Mouse (Mus musculus) forebrain, embryonic 12.5 days (tissue): ENCODE data around the gene Glis2. TPM values are rescaled to one million over a fixed set of nuclear protein-coding genes. Genes with fewer than 3 reads are reported as not detected.
A peak's percentile ranks its signal among the peaks of the same experiment; 100 is the strongest.

Experiments
- ATAC-seq: fragments of 200-750 bp; cut with Nextera tagmentation; 2 replicates; pipeline ENCODE4 v1.8.0; 2017; ENCODE audit warnings: moderate TSS enrichment; ENCODE audit not compliant: low FRiP score
- H3K27ac ChIP-seq: fragments of 300-500 bp; sonication (generic); 2 replicates; pipeline ENCODE4 v1.5.1; 2016; ENCODE audit warnings: mild to moderate bottlenecking
- H3K27me3 ChIP-seq: fragments of 300-500 bp; sonication (generic); 2 replicates; pipeline ENCODE4 v1.6.1; 2016; ENCODE audit warnings: mild to moderate bottlenecking
- H3K36me3 ChIP-seq: fragments of 300-500 bp; sonication (generic); replicated peaks from 2 replicates; pipeline ENCODE4 v1.6.1; 2016; ENCODE audit warnings: mild to moderate bottlenecking
- H3K4me1 ChIP-seq: fragments of 300-500 bp; sonication (generic); 2 replicates; pipeline ENCODE4 v1.6.1; 2016
- H3K4me2 ChIP-seq: fragments of 300-500 bp; sonication (generic); 2 replicates; pipeline ENCODE4 v1.6.1; 2016; ENCODE audit warnings: mild to moderate bottlenecking, moderate library complexity
- H3K4me3 ChIP-seq: fragments of 300-500 bp; sonication (generic); replicated peaks from 2 replicates; pipeline ENCODE4 v1.5.1; 2016; ENCODE audit warnings: mild to moderate bottlenecking
- H3K9ac ChIP-seq: fragments of 300-500 bp; sonication (generic); 2 replicates; pipeline ENCODE4 v1.6.1; 2016; ENCODE audit warnings: mild to moderate bottlenecking
- H3K9me3 ChIP-seq: fragments of 300-500 bp; sonication (generic); 2 replicates; pipeline ENCODE4 v1.6.1; 2016
- WGBS: fragments of 180-500 bp; shearing (Covaris S2); methylation state at CpG from one replicate; pipeline ENCODE4 v1.1.7; 2016; 5-methylcytosine and 5-hydroxymethylcytosine counted together
- polyA plus RNA-seq: library from polyadenylated mRNA; unstranded; fragments of >200 nt; fragmentation: Nextera tagmentation; extraction: Ambion mirVana; gene quantifications from 2 replicates; pipeline ENCODE4 v1.2.1, GENCODE M21; 2016

Glis2 gene
- polyA plus RNA-seq, 1 experiment from 2014 or later, result 22.0 TPM

GRCm38 (mm10) chr16:4608532-4609059 is 14.1 kb downstream of the Glis2 start:
- Histone ChIP-seq H3K27ac (no peak overlapping the region), H3K9ac (no peak overlapping the region), H3K4me2 (no peak overlapping the region), H3K27me3 (no peaks in the 10 kb centered on the region), H3K4me1 (peaks cover 41% of the 10 kb centered on the region), H3K9me3 (no peaks in the 10 kb centered on the region), H3K4me3 (no peak overlapping the region), H3K36me3 (peaks cover 48% of the 10 kb centered on the region)
- no peak for ATAC-seq
- 88% methylated on average over 19 of the region's 19 CpGs for WGBS

- Histone ChIP-seq H3K4me2 (no peak overlapping the region), H3K36me3 (peaks cover 74% of the 10 kb centered on the region), H3K27me3 (no peaks in the 10 kb centered on the region), H3K9ac (no peak overlapping the region), H3K27ac (no peak overlapping the region), H3K4me1 (peaks cover 15% of the 10 kb centered on the region), H3K4me3 (no peak overlapping the region), H3K9me3 (no peaks in the 10 kb centered on the region)
- 89% methylated on average over 5 of the region's 5 CpGs for WGBS
- ATAC-seq, result no peak
Observed at GRCm38 (mm10) chr16:4611193-4611592, 16.7 kb downstream of the Glis2 start.

- H3K4me2 ChIP-seq, result no peak overlapping the region
- no peaks in the 10 kb centered on the region for H3K27me3 ChIP-seq
- H3K36me3 ChIP-seq, result peaks cover 76% of the 10 kb centered on the region
- peaks cover 10% of the 10 kb centered on the region for H3K4me1 ChIP-seq
- WGBS, result 91% methylated on average over 7 of the region's 7 CpGs
- ATAC-seq, result no peak
- no peaks in the 10 kb centered on the region for H3K9me3 ChIP-seq
- no peak overlapping the region for H3K9ac ChIP-seq
- no peak overlapping the region for H3K4me3 ChIP-seq
- no peak overlapping the region for H3K27ac ChIP-seq
Observed at GRCm38 (mm10) chr16:4611676-4612075, 17.2 kb downstream of the Glis2 start.

GRCm38 (mm10) chr16:4613736-4614135 is 19.2 kb downstream of the Glis2 start:
- Histone ChIP-seq H3K36me3 (peaks cover 86% of the 10 kb centered on the region), H3K27ac (no peak overlapping the region), H3K9ac (no peak overlapping the region), H3K9me3 (no peaks in the 10 kb centered on the region), H3K4me2 (no peak overlapping the region), H3K4me1 (no peaks in the 10 kb centered on the region), H3K4me3 (no peak overlapping the region), H3K27me3 (no peaks in the 10 kb centered on the region)
- WGBS, result 93% methylated on average over 9 of the region's 9 CpGs
- no peak for ATAC-seq

DNA sequence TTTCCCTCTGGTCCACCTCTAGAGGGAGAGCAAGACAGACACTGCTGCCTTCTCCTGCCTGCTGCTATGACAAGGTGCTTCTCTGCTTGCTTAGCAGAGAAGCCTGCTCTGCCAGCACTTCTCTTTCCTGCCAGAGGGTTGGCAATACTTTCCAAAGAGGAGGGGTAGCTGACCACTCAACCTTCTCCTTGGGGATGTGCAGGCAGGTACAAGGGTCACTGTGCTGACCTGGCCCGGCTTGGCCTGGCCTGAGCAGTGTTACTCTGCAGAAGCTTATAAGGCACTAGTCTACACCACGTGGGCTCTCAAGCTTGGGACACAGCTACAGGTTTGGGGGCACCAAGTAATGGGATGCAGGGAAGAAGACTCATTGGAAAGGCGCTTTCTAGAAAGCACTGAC is 20.1 kb downstream of the Glis2 start:
- H3K4me2 ChIP-seq, result no peak overlapping the region
- H3K4me1 ChIP-seq, result no peaks in the 10 kb centered on the region
- 90% methylated on average over 3 of the region's 3 CpGs for WGBS
- no peak for ATAC-seq
- no peak overlapping the region for H3K27ac ChIP-seq
- peaks cover 82% of the 10 kb centered on the region for H3K36me3 ChIP-seq
- no peaks in the 10 kb centered on the region for H3K9me3 ChIP-seq
- H3K27me3 ChIP-seq, result no peaks in the 10 kb centered on the region
- no peak overlapping the region for H3K9ac ChIP-seq
- H3K4me3 ChIP-seq, result no peak overlapping the region

DNA sequence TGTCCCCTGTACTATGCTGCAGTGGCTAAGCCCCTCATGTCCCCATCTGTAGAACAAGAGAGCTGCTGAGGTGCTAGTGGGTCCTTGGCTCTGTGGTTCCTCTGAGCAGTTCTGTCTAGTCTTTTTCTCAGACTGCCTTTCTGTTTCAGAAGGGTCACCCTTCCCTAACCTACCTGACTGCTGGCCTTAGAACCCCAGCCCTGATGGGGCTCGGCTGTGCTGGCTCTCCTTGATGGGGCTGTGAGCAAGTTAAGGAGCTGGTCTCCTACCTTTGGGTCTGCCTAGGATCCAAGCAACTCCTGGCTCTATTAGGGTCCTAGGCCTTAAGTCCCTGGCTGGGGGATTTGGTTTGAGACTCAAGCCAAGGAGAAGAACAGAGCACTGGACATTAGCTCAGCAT is 20.8 kb downstream of the Glis2 start:
- Histone ChIP-seq H3K4me1 (no peaks in the 10 kb centered on the region), H3K9me3 (no peaks in the 10 kb centered on the region), H3K36me3 (peaks cover 76% of the 10 kb centered on the region), H3K4me2 (no peak overlapping the region), H3K9ac (no peak overlapping the region; the same call in 1 of the 2 replicates), H3K27me3 (no peaks in the 10 kb centered on the region), H3K4me3 (no peak overlapping the region), H3K27ac (no peak overlapping the region)
- no peak for ATAC-seq
- 89% methylated on average over 1 of the region's 1 CpGs for WGBS

- WGBS, result 86% methylated on average over 4 of the region's 4 CpGs
- Histone ChIP-seq H3K9me3 (no peaks in the 10 kb centered on the region), H3K4me2 (no peak overlapping the region), H3K36me3 (peaks cover 63% of the 10 kb centered on the region), H3K27ac (no peak overlapping the region), H3K4me3 (no peak overlapping the region), H3K9ac (no peak overlapping the region), H3K27me3 (no peaks in the 10 kb centered on the region), H3K4me1 (no peaks in the 10 kb centered on the region)
- no peak for ATAC-seq
Observed at GRCm38 (mm10) chr16:4616829-4617228, 22.3 kb downstream of the Glis2 start.

DNA sequence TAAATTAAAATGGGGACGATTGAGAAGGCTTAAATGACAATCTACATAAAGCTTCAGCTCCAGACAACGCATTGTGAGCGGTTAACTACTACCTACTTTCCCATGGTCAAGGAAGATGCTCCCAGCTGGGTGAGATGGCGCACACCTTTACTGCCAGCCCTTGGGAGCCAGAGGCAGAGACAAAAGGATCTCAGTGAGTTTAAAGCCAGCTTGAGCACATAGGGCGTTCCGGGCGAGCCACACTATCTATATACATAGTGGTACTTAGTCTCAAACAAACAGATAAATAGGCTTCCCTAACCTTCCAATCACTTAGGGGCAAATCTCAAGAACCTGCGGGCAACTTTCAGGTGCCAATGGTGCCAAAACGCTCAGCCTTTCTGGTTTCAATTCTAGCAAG is 29.6 kb downstream of the Glis2 start:
- H3K4me2 ChIP-seq, result peak overlapping the region; percentile 77
- 20% methylated on average over 9 of the region's 9 CpGs for whole genome bisulfite sequencing
- H3K36me3 ChIP-seq, result peaks cover 7% of the 10 kb centered on the region; the same call in 1 of the 2 replicates
- peak overlapping the region; percentile 80 for H3K27ac ChIP-seq
- peak overlapping the region; percentile 80 for H3K9ac ChIP-seq
- peaks cover 23% of the 10 kb centered on the region for H3K4me1 ChIP-seq
- ATAC-seq, result 0 out of 2 replicates have a peak, but pooled peaks have one; percentile 3
- H3K27me3 ChIP-seq, result no peaks in the 10 kb centered on the region
- peak overlapping the region; percentile 78 for H3K4me3 ChIP-seq
- H3K9me3 ChIP-seq, result no peaks in the 10 kb centered on the region

DNA sequence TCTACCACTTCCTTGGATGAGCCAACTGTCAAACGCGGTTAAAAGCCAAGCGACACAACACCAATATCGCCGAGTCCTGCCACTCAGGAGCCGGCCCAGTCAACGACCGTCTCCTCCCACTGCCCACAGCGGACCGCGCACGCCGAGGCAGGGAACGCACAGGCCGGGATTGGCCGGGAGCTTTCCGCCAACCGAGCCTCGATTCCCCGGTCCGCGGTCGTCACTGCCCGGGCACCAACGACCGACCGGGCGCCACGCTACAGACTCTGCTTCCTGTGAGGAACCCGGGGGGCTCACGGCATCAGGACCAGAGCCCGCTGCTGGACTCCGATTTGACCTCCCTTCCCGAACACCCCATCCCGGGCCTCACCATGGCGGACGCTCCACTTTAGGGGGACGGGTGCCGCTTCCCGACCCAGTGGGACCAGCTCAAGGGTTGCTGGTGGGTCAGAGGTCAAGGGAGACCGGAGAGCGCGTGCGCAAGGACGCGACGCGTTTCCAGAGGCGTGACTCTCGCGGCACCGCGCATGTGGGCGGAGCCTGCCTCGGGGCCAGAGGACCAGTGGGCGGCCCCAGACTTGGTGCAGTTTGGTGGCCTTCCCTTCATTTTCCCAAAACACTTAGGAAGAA is 30.1 kb downstream of the Glis2 start, which contains the start of gene Pam16:
Gene Pam16, minus strand, starts transcription at position 508 of the 630 bp plus-strand sequence.
- ATAC-seq, result peak; percentile 92
- Histone ChIP-seq H3K4me1 (peaks cover 23% of the 10 kb centered on the region), H3K4me3 (peak within 1 kb of the TSS; percentile 78), H3K9ac (peak within 1 kb of the TSS; percentile 80), H3K4me2 (peak within 1 kb of the TSS; percentile 77), H3K36me3 (peaks cover 5% of the 10 kb centered on the region; the same call in 1 of the 2 replicates), H3K9me3 (no peaks in the 10 kb centered on the region), H3K27me3 (no peaks in the 10 kb centered on the region), H3K27ac (peak within 1 kb of the TSS; percentile 80)
- WGBS, result under 1% methylated on average over 56 of the region's 56 CpGs

DNA sequence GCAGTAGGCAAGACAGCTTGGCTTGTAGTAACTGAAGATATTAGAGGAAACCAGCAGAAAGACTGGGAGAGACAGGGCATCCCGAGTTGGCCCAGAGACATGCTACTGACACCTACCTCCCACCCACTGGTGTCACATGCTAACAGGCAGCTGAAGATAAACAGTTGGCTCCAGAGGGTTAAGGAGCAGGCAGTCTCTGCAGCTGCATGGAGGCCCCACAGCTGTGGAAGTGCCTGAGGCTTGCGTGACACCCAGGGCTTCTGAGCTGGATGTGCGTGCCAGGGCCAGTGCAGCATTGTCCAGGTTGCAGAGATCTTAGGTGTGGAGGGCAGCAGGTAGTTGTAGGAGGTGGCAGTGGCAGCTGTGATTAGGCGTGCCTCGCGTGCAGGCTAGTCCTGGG is 32.6 kb downstream of the Glis2 start:
- Histone ChIP-seq H3K9ac (no peak overlapping the region), H3K4me3 (no peak overlapping the region), H3K27me3 (no peaks in the 10 kb centered on the region), H3K27ac (no peak overlapping the region), H3K36me3 (peaks cover 13% of the 10 kb centered on the region; the same call in 1 of the 2 replicates), H3K9me3 (no peaks in the 10 kb centered on the region), H3K4me1 (peaks cover 23% of the 10 kb centered on the region), H3K4me2 (no peak overlapping the region)
- 91% methylated on average over 6 of the region's 6 CpGs for WGBS
- ATAC-seq, result no peak

DNA sequence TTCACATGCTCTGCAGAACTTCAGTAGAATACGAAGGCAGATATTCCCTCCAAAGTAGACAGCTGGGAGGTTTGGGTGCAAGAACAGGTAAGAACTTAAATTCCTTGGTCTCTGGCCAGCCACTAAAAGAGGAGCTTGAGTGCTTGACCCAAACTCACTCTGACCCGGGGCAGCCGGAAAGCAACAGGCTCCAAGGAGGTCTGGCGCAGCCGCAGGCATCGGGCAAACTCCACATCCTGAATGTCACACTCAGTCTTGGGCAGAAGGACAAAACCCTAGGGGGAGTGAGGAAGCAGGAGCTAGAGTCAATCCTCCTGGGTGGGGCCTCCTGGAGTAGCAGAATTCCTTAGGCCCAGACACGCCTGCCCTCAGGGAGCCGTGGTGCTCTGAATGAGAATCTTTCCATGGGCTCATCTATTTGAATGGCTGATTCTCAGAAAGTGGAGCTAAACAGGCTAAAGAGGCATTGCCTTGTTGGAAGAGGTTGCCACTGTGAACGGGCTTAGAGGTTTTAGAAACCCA is 34.4 kb downstream of the Glis2 start:
- no peak for ATAC-seq

GRCm38 (mm10) chr16:4629950-4630349 is 35.4 kb downstream of the Glis2 start:
- no peaks in the 10 kb centered on the region for H3K27me3 ChIP-seq
- peak; percentile 59; the same call in 1 of the 2 replicates for ATAC-seq
- H3K4me2 ChIP-seq, result no peak overlapping the region
- H3K9ac ChIP-seq, result no peak overlapping the region
- no peak overlapping the region for H3K4me3 ChIP-seq
- H3K36me3 ChIP-seq, result peaks cover 25% of the 10 kb centered on the region; the same call in 1 of the 2 replicates
- 21% methylated on average over 6 of the region's 6 CpGs for WGBS
- no peaks in the 10 kb centered on the region for H3K9me3 ChIP-seq
- no peak overlapping the region for H3K27ac ChIP-seq
- peaks cover 5% of the 10 kb centered on the region; the same call in 1 of the 2 replicates for H3K4me1 ChIP-seq

More for the DNA sequence above, 34.4 kb downstream of the Glis2 start:
- no peak overlapping the region for H3K27ac ChIP-seq
- no peak overlapping the region for H3K4me2 ChIP-seq
- peaks cover 25% of the 10 kb centered on the region; the same call in 1 of the 2 replicates for H3K36me3 ChIP-seq
- peaks cover 9% of the 10 kb centered on the region for H3K4me1 ChIP-seq
- no peak overlapping the region for H3K9ac ChIP-seq
- H3K27me3 ChIP-seq, result no peaks in the 10 kb centered on the region
- WGBS, result 88% methylated on average over 9 of the region's 9 CpGs
- H3K9me3 ChIP-seq, result no peaks in the 10 kb centered on the region
- no peak overlapping the region for H3K4me3 ChIP-seq
